Mouse (Mus musculus): ENCODE measurements around the gene Ilkap. TPM values are rescaled to one million over a fixed set of nuclear protein-coding genes. Genes with fewer than 3 reads are reported as not detected.

The Ilkap gene
- polyA plus RNA-seq, 1 experiment = 80.3 TPM

DNA sequence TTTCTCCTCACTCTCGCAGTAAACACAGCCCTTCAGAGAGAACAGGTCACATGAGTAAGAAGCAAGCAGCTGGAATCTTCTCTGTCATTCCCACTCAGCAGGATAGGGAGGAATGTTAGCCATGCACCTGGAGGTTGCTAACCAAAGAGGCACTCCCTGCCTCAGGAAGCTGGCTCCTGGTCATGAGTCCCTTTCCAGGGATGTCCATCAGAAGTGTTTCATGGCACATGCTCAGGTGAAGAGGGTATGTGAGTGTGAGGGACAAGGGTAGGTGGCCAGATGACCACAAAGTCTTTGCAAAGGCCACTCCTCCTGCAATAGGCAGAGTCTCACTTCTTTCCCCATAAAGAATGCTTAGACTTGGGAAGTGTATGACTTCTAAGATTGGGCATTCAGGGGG lies 19.4 kb upstream of the Ilkap start:
- TF ChIP-seq POLR2AphosphoS2 (IDR thresholded peaks at IDR 0.05; ENCODE audit: insufficient read length, low read depth) (no peak), MYOD1 (IDR thresholded peaks at IDR 0.05; ENCODE audit: control insufficient read depth in 1 of 3, insufficient read length in 2 of 3, low read depth in 2 of 3) (peak in 1 of 3 experiments; percentile 30)
- peaks cover 7% of the 10 kb centered on the region for H3K36me3 ChIP-seq (ENCODE audit: control insufficient read depth, insufficient read depth)
- no peaks in the 10 kb centered on the region for H3K27me3 ChIP-seq (ENCODE audit: control insufficient read depth, insufficient read depth, insufficient read length)
- H3K4me3 ChIP-seq = no peak overlapping the region
- no peak overlapping the region for H3K4me2 ChIP-seq (ENCODE audit: low read depth)
- no peak overlapping the region for H3ac ChIP-seq (ENCODE audit: control insufficient read depth, insufficient read length)
- no peaks in the 10 kb centered on the region for H3K79me2 ChIP-seq (ENCODE audit: control insufficient read depth, insufficient read depth)

DNA sequence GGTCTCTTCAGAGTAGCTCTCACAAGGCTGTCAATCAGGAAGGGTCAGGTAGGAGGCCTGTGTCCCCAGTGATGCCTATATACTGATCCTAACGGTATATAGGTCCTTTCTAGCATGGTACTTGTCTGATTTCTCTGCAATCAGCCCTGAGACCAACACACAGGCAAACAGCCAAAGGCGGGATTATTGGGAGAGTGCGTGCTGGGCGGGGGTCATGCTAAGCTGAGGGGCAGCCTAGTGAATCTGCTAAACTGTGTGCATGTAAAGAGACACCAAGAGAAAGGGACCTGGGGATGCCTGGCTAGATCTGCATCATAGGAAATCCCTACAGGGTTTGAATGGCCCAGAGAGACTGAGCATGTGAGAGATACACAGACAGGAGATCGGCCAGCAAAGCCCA lies 16.7 kb upstream of the Ilkap start:
- Histone ChIP-seq H3K27me3 (ENCODE audit: control insufficient read depth, insufficient read depth, insufficient read length) (no peaks in the 10 kb centered on the region), H3K4me2 (ENCODE audit: low read depth) (peak overlapping the region; percentile 99), H3ac (ENCODE audit: control insufficient read depth, insufficient read length) (no peak overlapping the region), H3K79me2 (ENCODE audit: control insufficient read depth, insufficient read depth) (no peaks in the 10 kb centered on the region), H3K4me3 (no peak overlapping the region), H3K36me3 (ENCODE audit: control insufficient read depth, insufficient read depth) (no peaks in the 10 kb centered on the region)
- TF ChIP-seq POLR2AphosphoS2 (IDR thresholded peaks at IDR 0.05; ENCODE audit: insufficient read length, low read depth) (no peak), MYOG (IDR thresholded peaks at IDR 0.05; ENCODE audit: control insufficient read depth in 1 of 3, insufficient read depth in 1 of 3, insufficient read length in 2 of 3, low read depth in 2 of 3) (no peak), MYOD1 (IDR thresholded peaks at IDR 0.05; ENCODE audit: control insufficient read depth in 1 of 3, insufficient read length in 2 of 3, low read depth in 2 of 3) (no peak), POLR2A (IDR thresholded peaks at IDR 0.05; ENCODE audit: insufficient read length, low read depth) (no peak), TCF3 (IDR thresholded peaks at IDR 0.05; ENCODE audit: insufficient read length, low read depth) (no peak), CEBPB (IDR thresholded peaks at IDR 0.05; ENCODE audit: insufficient read depth, poor library complexity, severe bottlenecking) (no peak), REST (IDR thresholded peaks at IDR 0.05; ENCODE audit: insufficient read depth, insufficient read length) (no peak), MAX (IDR thresholded peaks at IDR 0.05; ENCODE audit: low read depth) (no peak), E2F4 (IDR thresholded peaks at IDR 0.05; ENCODE audit: insufficient read depth) (no peak), SRF (IDR thresholded peaks at IDR 0.05; ENCODE audit: control insufficient read depth, insufficient read length, low read depth) (no peak)

DNA sequence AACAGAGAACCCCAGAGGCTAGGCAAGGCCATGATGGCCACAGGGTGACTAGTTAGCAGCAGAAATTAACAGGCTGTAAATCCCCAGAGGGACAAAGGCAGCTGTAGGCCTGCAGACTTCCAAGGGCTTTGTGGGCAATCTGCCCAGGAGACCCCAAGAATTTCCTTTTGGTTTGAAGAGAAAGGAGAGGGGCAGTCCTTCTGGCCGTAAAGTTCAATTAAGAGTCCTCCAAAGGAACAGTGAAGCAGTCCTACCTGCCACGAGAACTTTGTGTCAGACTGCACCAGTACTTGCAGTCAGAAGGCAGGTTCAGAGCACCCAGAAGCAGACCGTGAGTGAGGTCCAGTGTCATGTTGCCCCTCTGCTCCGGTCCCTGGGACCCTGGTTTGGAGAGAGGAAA lies 16.3 kb upstream of the Ilkap start:
- Histone ChIP-seq H3K79me2 (ENCODE audit: control insufficient read depth, insufficient read depth) (no peaks in the 10 kb centered on the region), H3K4me2 (ENCODE audit: low read depth) (peak overlapping the region; percentile 99), H3K36me3 (ENCODE audit: control insufficient read depth, insufficient read depth) (no peaks in the 10 kb centered on the region), H3ac (ENCODE audit: control insufficient read depth, insufficient read length) (no peak overlapping the region), H3K4me3 (peak overlapping the region; percentile 73), H3K27me3 (ENCODE audit: control insufficient read depth, insufficient read depth, insufficient read length) (no peaks in the 10 kb centered on the region)
- TF ChIP-seq POLR2A (IDR thresholded peaks at IDR 0.05; ENCODE audit: insufficient read length, low read depth) (no peak), MYOD1 (IDR thresholded peaks at IDR 0.05; ENCODE audit: control insufficient read depth in 1 of 3, insufficient read length in 2 of 3, low read depth in 2 of 3) (peak in 1 of 3 experiments; percentile 1)

DNA sequence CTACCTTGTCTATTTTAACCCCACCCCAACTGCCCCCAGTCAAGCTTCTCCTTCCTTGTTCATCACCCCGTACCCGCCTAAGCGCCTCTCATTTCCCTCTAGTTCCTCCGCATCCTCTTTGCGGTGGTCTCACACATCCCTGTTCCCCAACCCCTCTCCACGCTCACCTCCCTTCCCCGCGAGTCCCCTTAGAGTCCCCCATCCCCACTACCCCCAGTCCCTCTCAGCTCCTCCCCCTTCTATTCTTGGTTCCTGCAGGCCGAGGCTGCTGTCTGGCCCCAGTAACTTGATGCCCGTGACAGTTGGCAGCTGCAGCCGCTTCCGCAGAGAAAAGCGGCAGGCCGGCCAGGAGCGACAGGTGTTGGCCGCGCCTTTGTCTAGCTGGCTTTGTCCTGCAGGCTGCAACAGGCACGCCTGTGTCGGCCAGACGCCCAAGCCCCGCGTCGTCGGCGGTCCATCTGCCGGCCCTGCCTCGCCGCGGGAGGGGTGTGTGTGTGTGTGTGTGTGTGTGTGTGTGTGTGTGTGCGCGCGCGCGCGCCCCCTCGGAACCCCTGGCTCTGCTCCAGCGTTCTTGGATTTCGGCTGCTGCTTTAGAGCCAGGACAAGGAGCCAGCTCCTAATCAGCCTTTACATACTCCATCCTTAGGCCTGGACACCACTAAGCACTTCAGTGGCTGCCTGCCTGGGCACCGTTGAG lies 15.4 kb upstream of the Ilkap start, which contains the start of gene Hes6:
Gene Hes6 (minus strand): TSS at position 141 of the 697 bp plus-strand sequence.
- H3K36me3 ChIP-seq (ENCODE audit: control insufficient read depth, insufficient read depth) = no peaks in the 10 kb centered on the region
- peak within 1 kb of the TSS; percentile 40 for H3ac ChIP-seq (ENCODE audit: control insufficient read depth, insufficient read length)
- no peaks in the 10 kb centered on the region for H3K27me3 ChIP-seq (ENCODE audit: control insufficient read depth, insufficient read depth, insufficient read length)
- H3K4me2 ChIP-seq (ENCODE audit: low read depth) = peak within 1 kb of the TSS; percentile 99
- no peaks in the 10 kb centered on the region for H3K79me2 ChIP-seq (ENCODE audit: control insufficient read depth, insufficient read depth)
- H3K4me3 ChIP-seq = peak within 1 kb of the TSS; percentile 73
- TF ChIP-seq MYOG (IDR thresholded peaks at IDR 0.05; ENCODE audit: control insufficient read depth in 1 of 3, insufficient read depth in 1 of 3, insufficient read length in 2 of 3, low read depth in 2 of 3) = peak; percentile 94 to 99 (median 98)
- TF ChIP-seq MYOD1 (IDR thresholded peaks at IDR 0.05; ENCODE audit: control insufficient read depth in 1 of 3, insufficient read length in 2 of 3, low read depth in 2 of 3) = peak; percentile 60 to 99 (median 97)
- peak; percentile 70 for TF ChIP-seq POLR2A (IDR thresholded peaks at IDR 0.05; ENCODE audit: insufficient read length, low read depth)
- TF ChIP-seq CEBPB (IDR thresholded peaks at IDR 0.05; ENCODE audit: insufficient read depth, poor library complexity, severe bottlenecking) = no peak
- TF ChIP-seq MAX (IDR thresholded peaks at IDR 0.05; ENCODE audit: low read depth) = no peak
- no peak for TF ChIP-seq SRF (IDR thresholded peaks at IDR 0.05; ENCODE audit: control insufficient read depth, insufficient read length, low read depth)
- TF ChIP-seq POLR2AphosphoS2 (IDR thresholded peaks at IDR 0.05; ENCODE audit: insufficient read length, low read depth) = no peak
- TF ChIP-seq TCF12 (IDR thresholded peaks at IDR 0.05; ENCODE audit: insufficient read depth, poor library complexity, severe bottlenecking) = peak; percentile 94
- no peak for TF ChIP-seq USF1 (IDR thresholded peaks at IDR 0.05; ENCODE audit: low read depth)
- TF ChIP-seq REST (IDR thresholded peaks at IDR 0.05; ENCODE audit: insufficient read depth, insufficient read length) = no peak
- TF ChIP-seq TCF3 (IDR thresholded peaks at IDR 0.05; ENCODE audit: insufficient read length, low read depth) = peak; percentile 94
- peak; percentile 7 for TF ChIP-seq E2F4 (IDR thresholded peaks at IDR 0.05; ENCODE audit: insufficient read depth)

DNA sequence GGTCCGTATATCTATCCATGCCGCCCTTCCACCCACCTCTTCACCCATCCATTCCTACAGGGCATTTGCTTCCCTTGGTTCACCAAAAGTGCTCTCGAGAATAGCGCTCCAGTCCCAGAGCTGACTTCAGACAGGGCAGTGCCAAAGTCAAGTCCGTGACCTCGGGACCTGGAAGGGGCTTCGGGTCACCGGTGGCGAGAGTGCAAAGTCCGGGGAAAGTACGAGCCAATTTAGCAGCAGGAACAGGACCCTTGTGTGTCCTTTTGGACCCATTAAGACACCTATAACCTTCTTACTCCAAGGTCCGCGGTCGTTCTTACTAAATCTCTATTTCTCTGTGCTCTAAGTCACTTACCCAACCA lies 14.9 kb upstream of the Ilkap start:
- TF ChIP-seq REST (IDR thresholded peaks at IDR 0.05; ENCODE audit: insufficient read depth, insufficient read length) (no peak), TCF12 (IDR thresholded peaks at IDR 0.05; ENCODE audit: insufficient read depth, poor library complexity, severe bottlenecking) (no peak), POLR2AphosphoS2 (IDR thresholded peaks at IDR 0.05; ENCODE audit: insufficient read length, low read depth) (no peak), TCF3 (IDR thresholded peaks at IDR 0.05; ENCODE audit: insufficient read length, low read depth) (no peak), MYOG (IDR thresholded peaks at IDR 0.05; ENCODE audit: control insufficient read depth in 1 of 3, insufficient read depth in 1 of 3, insufficient read length in 2 of 3, low read depth in 2 of 3) (no peak), MYOD1 (IDR thresholded peaks at IDR 0.05; ENCODE audit: control insufficient read depth in 1 of 3, insufficient read length in 2 of 3, low read depth in 2 of 3) (no peak), USF1 (IDR thresholded peaks at IDR 0.05; ENCODE audit: low read depth) (no peak), POLR2A (IDR thresholded peaks at IDR 0.05; ENCODE audit: insufficient read length, low read depth) (no peak), CEBPB (IDR thresholded peaks at IDR 0.05; ENCODE audit: insufficient read depth, poor library complexity, severe bottlenecking) (no peak), MAX (IDR thresholded peaks at IDR 0.05; ENCODE audit: low read depth) (no peak), SRF (IDR thresholded peaks at IDR 0.05; ENCODE audit: control insufficient read depth, insufficient read length, low read depth) (no peak), E2F4 (IDR thresholded peaks at IDR 0.05; ENCODE audit: insufficient read depth) (no peak)
- Histone ChIP-seq H3K36me3 (ENCODE audit: control insufficient read depth, insufficient read depth) (no peaks in the 10 kb centered on the region), H3K4me2 (ENCODE audit: low read depth) (peak overlapping the region; percentile 99), H3K27me3 (ENCODE audit: control insufficient read depth, insufficient read depth, insufficient read length) (no peaks in the 10 kb centered on the region), H3K79me2 (ENCODE audit: control insufficient read depth, insufficient read depth) (no peaks in the 10 kb centered on the region), H3ac (ENCODE audit: control insufficient read depth, insufficient read length) (peak overlapping the region; percentile 40), H3K4me3 (peak overlapping the region; percentile 73)

All from myocyte (in vitro differentiated cells).